Mouse (Mus musculus): Measurements from ENCODE around the gene Cwc25.
"Not testable (repeated sequence)": the region's sequence is repeated elsewhere in the genome, so short reads cannot be mapped to it uniquely, and the experiment has no call there.

Cwc25 gene

GRCm38 (mm10) chr11:97775808-97776496, 9.6 kb upstream of the Cwc25 start, which contains the start of gene 1700001P01Rik:
TSS of gene 1700001P01Rik (minus strand) at chr11:97775918.
- no peak for DNase-seq (ENCODE audit: low read depth, low spot score)

- DNase-seq (ENCODE audit: low read depth, low spot score) = no peak
Measured at GRCm38 (mm10) chr11:97775186-97775585, 8.8 kb upstream of the Cwc25 start.

- no peak for DNase-seq (ENCODE audit: low read depth, low spot score)
Measured at GRCm38 (mm10) chr11:97771410-97771809, 5.1 kb upstream of the Cwc25 start.

- DNase-seq (ENCODE audit: low read depth, low spot score) = no peak
Measured at GRCm38 (mm10) chr11:97769704-97770103, 3.3 kb upstream of the Cwc25 start.

- no peak for DNase-seq (ENCODE audit: low read depth, low spot score)
Measured at GRCm38 (mm10) chr11:97761638-97762037, 4.7 kb downstream of the Cwc25 start.

GRCm38 (mm10) chr11:97758942-97759341, 7.4 kb downstream of the Cwc25 start:
- no peak for DNase-seq (ENCODE audit: low read depth, low spot score)

- no peak for DNase-seq (ENCODE audit: low read depth, low spot score)
Measured at GRCm38 (mm10) chr11:97758125-97758524, 8.2 kb downstream of the Cwc25 start.

GRCm38 (mm10) chr11:97753277-97753676, 13.1 kb downstream of the Cwc25 start:
- DNase-seq (ENCODE audit: low read depth, low spot score) = no peak

GRCm38 (mm10) chr11:97748496-97748895, 17.9 kb downstream of the Cwc25 start:
- DNase-seq (ENCODE audit: low read depth, low spot score) = no peak

- DNase-seq (ENCODE audit: low read depth, low spot score) = no peak
Measured at GRCm38 (mm10) chr11:97747773-97748172, 18.6 kb downstream of the Cwc25 start.

GRCm38 (mm10) chr11:97745331-97745721, 21.0 kb downstream of the Cwc25 start:
- no peak for DNase-seq (ENCODE audit: low read depth, low spot score)

- DNase-seq (ENCODE audit: low read depth, low spot score) = peak; percentile 99
Measured at GRCm38 (mm10) chr11:97744718-97745330, 21.5 kb downstream of the Cwc25 start.

- DNase-seq (ENCODE audit: low read depth, low spot score) = peak; percentile 28
Measured at GRCm38 (mm10) chr11:97744063-97744717, 22.2 kb downstream of the Cwc25 start, which contains the start of gene Pip4k2b. TSS of gene Pip4k2b (minus strand) at chr11:97744704.

- no peak for DNase-seq (ENCODE audit: low read depth, low spot score)
Measured at GRCm38 (mm10) chr11:97743423-97743822, 22.9 kb downstream of the Cwc25 start.

- no peak for DNase-seq (ENCODE audit: low read depth, low spot score)
Measured at GRCm38 (mm10) chr11:97742591-97742990, 23.8 kb downstream of the Cwc25 start.

- DNase-seq (ENCODE audit: low read depth, low spot score) = no peak
Measured at GRCm38 (mm10) chr11:97742157-97742556, 24.2 kb downstream of the Cwc25 start.

- DNase-seq (ENCODE audit: low read depth, low spot score) = no peak
Measured at GRCm38 (mm10) chr11:97740190-97740589, 26.2 kb downstream of the Cwc25 start.

- no peak for DNase-seq (ENCODE audit: low read depth, low spot score)
Measured at GRCm38 (mm10) chr11:97739155-97739554, 27.2 kb downstream of the Cwc25 start.

GRCm38 (mm10) chr11:97738703-97739102, 27.7 kb downstream of the Cwc25 start:
- DNase-seq (ENCODE audit: low read depth, low spot score) = no peak

GRCm38 (mm10) chr11:97737600-97737999, 28.8 kb downstream of the Cwc25 start:
- no peak for DNase-seq (ENCODE audit: low read depth, low spot score)

- DNase-seq (ENCODE audit: low read depth, low spot score) = no peak
Measured at GRCm38 (mm10) chr11:97736645-97737044, 29.7 kb downstream of the Cwc25 start.

- not testable (repeated sequence) for DNase-seq (ENCODE audit: low read depth, low spot score)
Measured at GRCm38 (mm10) chr11:97734810-97735209, 31.5 kb downstream of the Cwc25 start.

GRCm38 (mm10) chr11:97733689-97734088, 32.7 kb downstream of the Cwc25 start:
- no peak for DNase-seq (ENCODE audit: low read depth, low spot score)

All from brain, embryonic 18.5 days (tissue).